14 mouse cellular contexts compared by ENCODE assay signal in the genomic region with DNA sequence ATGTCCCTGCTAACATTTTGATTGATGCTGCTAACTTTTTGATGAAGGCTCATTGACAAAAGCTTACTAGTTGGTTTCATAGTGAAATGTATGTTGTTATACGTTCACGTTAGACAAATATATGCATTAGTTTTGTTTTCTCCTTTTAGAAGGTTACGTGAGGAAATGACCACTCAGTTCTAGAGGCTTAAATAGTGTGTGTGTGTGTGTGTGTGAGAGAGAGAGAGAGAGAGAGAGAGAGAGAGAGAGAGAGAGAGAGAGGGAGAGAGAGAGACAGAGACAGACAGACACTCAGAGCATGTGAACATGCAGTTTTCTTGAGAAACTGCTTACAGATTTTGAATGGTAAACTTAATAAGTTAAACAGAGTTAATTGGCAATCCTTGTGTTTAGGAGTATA.
DNase-seq lines count a peak whose midpoint lies in the region; ATAC-seq and TF ChIP-seq lines count a peak whose summit lies in the region.
"Had no signal": no experiment of that assay in that cellular context is flagged by ENCODE, and none has a peak within 500 bp of the region (broad histone marks: within the 10 kb centered on the region; RNA-seq: fewer than 3 reads in every experiment).

No protein-coding gene starts in this region.

- H3K9me3 ChIP-seq in intestine, embryonic 15.5 days: no peaks in the 10 kb centered on the region
- no peaks in the 10 kb centered on the region for H3K9me3 ChIP-seq in intestine, postnatal 0 days (ENCODE audit: control insufficient read depth)
- H3K9me3 ChIP-seq in forebrain, embryonic 12.5 days: no peaks in the 10 kb centered on the region
- H3K9me3 ChIP-seq in limb, embryonic 15.5 days: no peaks in the 10 kb centered on the region

- no peaks in the 10 kb centered on the region for H3K4me1 ChIP-seq in intestine, embryonic 15.5 days (replicated peaks)
- 0 out of 2 replicates have a peak, but pooled peaks cover 2% of the 10 kb centered on the region for H3K4me1 ChIP-seq in intestine, postnatal 0 days (replicated peaks; ENCODE audit: control insufficient read depth, insufficient read depth, low read length)
- peaks cover 41% of the 10 kb centered on the region for H3K4me1 ChIP-seq in forebrain, embryonic 12.5 days
- H3K4me1 ChIP-seq in limb, embryonic 15.5 days: peaks cover 22% of the 10 kb centered on the region

- no peak overlapping the region for H3K4me3 ChIP-seq in intestine, embryonic 15.5 days (replicated peaks)
- no peak overlapping the region for H3K4me3 ChIP-seq in intestine, postnatal 0 days (ENCODE audit: low read depth, low read length)
- no peak overlapping the region for H3K4me3 ChIP-seq in forebrain, embryonic 12.5 days (replicated peaks)
- H3K4me3 ChIP-seq in limb, embryonic 15.5 days: no peak overlapping the region
- H3K4me3 ChIP-seq: erythroblast, embryonic 14.5 days had no signal

- H3K9ac ChIP-seq in intestine, embryonic 15.5 days: no peak overlapping the region
- no peak overlapping the region for H3K9ac ChIP-seq in intestine, postnatal 0 days (ENCODE audit: low read depth, low read length)
- no peak overlapping the region for H3K9ac ChIP-seq in forebrain, embryonic 12.5 days
- H3K9ac ChIP-seq in limb, embryonic 15.5 days: no peak overlapping the region
- H3K9ac ChIP-seq: liver, embryonic 14.5 days had no signal

- H3K27me3 ChIP-seq in intestine, embryonic 15.5 days (replicated peaks): no peaks in the 10 kb centered on the region
- H3K27me3 ChIP-seq in intestine, postnatal 0 days (replicated peaks; ENCODE audit: control insufficient read depth, insufficient read depth, low read length): no peaks in the 10 kb centered on the region
- H3K27me3 ChIP-seq in forebrain, embryonic 12.5 days: no peaks in the 10 kb centered on the region
- H3K27me3 ChIP-seq in limb, embryonic 15.5 days: no peaks in the 10 kb centered on the region

- ATAC-seq in intestine, embryonic 15.5 days: no peak
- ATAC-seq in intestine, postnatal 0 days: no peak
- ATAC-seq in forebrain, embryonic 12.5 days (ENCODE audit: low FRiP score): no peak
- ATAC-seq in limb, embryonic 15.5 days (ENCODE audit: insufficient number of reproducible peaks, low FRiP score, low TSS enrichment, low read depth): no peak
- ATAC-seq in monocyte, adult 5-6 weeks (replicated peaks; ENCODE audit: insufficient number of reproducible peaks, low FRiP score, low TSS enrichment, poor library complexity, severe bottlenecking): no peak

- DNase-seq in A20 (ENCODE audit: low read depth, low spot score): peak; percentile 56
- no peak for DNase-seq in layer of hippocampus, postnatal 25 days (ENCODE audit: extremely low spot score in 1 of 2, low spot score in 1 of 2)
- DNase-seq in left cerebral cortex, adult 9 months (ENCODE audit: low spot score in 2 of 2): no peak
- DNase-seq: adrenal gland, postnatal 36 days; cerebellum, adult 9-11 months; gastrocnemius, postnatal 25 days; heart, postnatal 10 days had no signal

- no peak for TF ChIP-seq CTCF in intestine, postnatal 0 days (IDR thresholded peaks at IDR 0.05; ENCODE audit: low read depth)

- H3K27ac ChIP-seq in intestine, embryonic 15.5 days: no peak overlapping the region
- no peak overlapping the region for H3K27ac ChIP-seq in intestine, postnatal 0 days (ENCODE audit: low read depth, low read length)
- no peak overlapping the region for H3K27ac ChIP-seq in forebrain, embryonic 12.5 days
- H3K27ac ChIP-seq in limb, embryonic 15.5 days: no peak overlapping the region
- H3K27ac ChIP-seq: liver, embryonic 14.5 days had no signal

- no peaks in the 10 kb centered on the region for H3K36me3 ChIP-seq in intestine, embryonic 15.5 days
- no peaks in the 10 kb centered on the region for H3K36me3 ChIP-seq in intestine, postnatal 0 days (ENCODE audit: control insufficient read depth, insufficient read depth)
- 0 out of 2 replicates have a peak, but pooled peaks cover 3% of the 10 kb centered on the region for H3K36me3 ChIP-seq in forebrain, embryonic 12.5 days (replicated peaks)
- no peaks in the 10 kb centered on the region for H3K36me3 ChIP-seq in limb, embryonic 15.5 days

- H3K4me2 ChIP-seq in intestine, embryonic 15.5 days (replicated peaks): 0 out of 2 replicates have a peak overlapping the region, but pooled peaks have one; percentile 9
- H3K4me2 ChIP-seq in intestine, postnatal 0 days (replicated peaks; ENCODE audit: low read depth): no peak overlapping the region; the same call in 1 of the 2 replicates
- peak overlapping the region; percentile 84 for H3K4me2 ChIP-seq in forebrain, embryonic 12.5 days
- H3K4me2 ChIP-seq in limb, embryonic 15.5 days: 0 out of 2 replicates have a peak overlapping the region, but pooled peaks have one; percentile 10

- 45% methylated on average over 3 of the region's 3 CpGs for WGBS in intestine, embryonic 15.5 days
- WGBS in intestine, postnatal 0 days: 54% methylated on average over 3 of the region's 3 CpGs
- 64% methylated on average over 3 of the region's 3 CpGs for WGBS in forebrain, embryonic 12.5 days
- 58% methylated on average over 3 of the region's 3 CpGs for WGBS in limb, embryonic 15.5 days
